Mouse (Mus musculus) kidney, adult 10 weeks (tissue): ENCODE results near the gene Tgfbr2. TPM values are rescaled to one million over a fixed set of nuclear protein-coding genes. Genes with fewer than 3 reads are reported as not detected.

Source experiments
- polyA plus RNA-seq: library from polyadenylated mRNA; stranded (reverse); fragments of 350-450 nt; fragmentation: Illumina TruSeq; extraction: RNeasy Lipid Tissue Mini Kit (QIAGEN cat#74804); gene quantifications from one replicate; pipeline ENCODE4 v1.2.3, GENCODE M21; 2014; ENCODE audit warnings: low read depth, low replicate concordance

Tgfbr2 gene
- polyA plus RNA-seq: 21.3 TPM

GRCm38 (mm10) chr9:116174481-116175461 lies at the start of gene Tgfbr2:
Gene Tgfbr2, minus strand, starts transcription at chr9:116175360.

